Mouse (Mus musculus): Measurements from ENCODE around the gene Ncapg.

Gene Ncapg

GRCm38 (mm10) chr5:45691678-45692077 is 22.0 kb downstream of the Ncapg start:
- DNase-seq (ENCODE audit: low spot score): no peak

- DNase-seq (ENCODE audit: low spot score): no peak
Measured at GRCm38 (mm10) chr5:45706811-45707210, 37.1 kb downstream of the Ncapg start.

- no peak for DNase-seq (ENCODE audit: low spot score)
Measured at GRCm38 (mm10) chr5:45709653-45710052, 39.9 kb downstream of the Ncapg start.

GRCm38 (mm10) chr5:45718848-45719488 is 49.2 kb downstream of the Ncapg start:
- no peak for DNase-seq (ENCODE audit: low spot score)

- DNase-seq (ENCODE audit: low spot score): no peak
Measured at GRCm38 (mm10) chr5:45733751-45734150, 64.0 kb downstream of the Ncapg start.

- no peak for DNase-seq (ENCODE audit: low spot score)
Measured at GRCm38 (mm10) chr5:45737911-45738310, 68.2 kb downstream of the Ncapg start.
